Mouse (Mus musculus): ENCODE data around the gene Agfg2.

GRCm38 (mm10) chr5:137627991-137628390 is 56.5 kb downstream of the Agfg2 start:
- TF ChIP-seq CTCF (IDR thresholded peaks at IDR 0.05; ENCODE audit: extremely low read depth, insufficient read length, insufficient replicate concordance, low read depth, low read length) (no peak), POLR2A (IDR thresholded peaks at IDR 0.05; ENCODE audit: low read depth, low read length) (no peak)
